Mouse (Mus musculus): ENCODE data around the gene Rpa2.

The Rpa2 gene

GRCm38 (mm10) chr4:132802171-132802637, 34.1 kb downstream of the Rpa2 start:
- no peak for DNase-seq (ENCODE audit: extremely low read depth, low read depth, low spot score)

- no peak for DNase-seq (ENCODE audit: extremely low read depth, low read depth, low spot score)
Observed at GRCm38 (mm10) chr4:132803212-132803611, 35.1 kb downstream of the Rpa2 start.

GRCm38 (mm10) chr4:132803876-132804275, 35.7 kb downstream of the Rpa2 start:
- DNase-seq (ENCODE audit: extremely low read depth, low read depth, low spot score), result no peak

GRCm38 (mm10) chr4:132804331-132804730, 36.2 kb downstream of the Rpa2 start:
- DNase-seq (ENCODE audit: extremely low read depth, low read depth, low spot score), result no peak

GRCm38 (mm10) chr4:132805146-132805545, 37.0 kb downstream of the Rpa2 start:
- no peak for DNase-seq (ENCODE audit: extremely low read depth, low read depth, low spot score)

- DNase-seq (ENCODE audit: extremely low read depth, low read depth, low spot score), result no peak
Observed at GRCm38 (mm10) chr4:132805599-132806197, 37.6 kb downstream of the Rpa2 start.

GRCm38 (mm10) chr4:132806620-132807191, 38.6 kb downstream of the Rpa2 start:
- no peak for DNase-seq (ENCODE audit: extremely low read depth, low read depth, low spot score)

GRCm38 (mm10) chr4:132807771-132808641, 39.9 kb downstream of the Rpa2 start:
- no peak for DNase-seq (ENCODE audit: extremely low read depth, low read depth, low spot score)

- DNase-seq (ENCODE audit: extremely low read depth, low read depth, low spot score), result no peak
Observed at GRCm38 (mm10) chr4:132809621-132810020, 41.5 kb downstream of the Rpa2 start.

GRCm38 (mm10) chr4:132816404-132816803, 48.3 kb downstream of the Rpa2 start:
- DNase-seq (ENCODE audit: extremely low read depth, low read depth, low spot score), result no peak

- no peak for DNase-seq (ENCODE audit: extremely low read depth, low read depth, low spot score)
Observed at GRCm38 (mm10) chr4:132816855-132817254, 48.7 kb downstream of the Rpa2 start.

GRCm38 (mm10) chr4:132818442-132818841, 50.3 kb downstream of the Rpa2 start:
- no peak for DNase-seq (ENCODE audit: extremely low read depth, low read depth, low spot score)

GRCm38 (mm10) chr4:132823614-132824366, 55.7 kb downstream of the Rpa2 start:
- no peak for DNase-seq (ENCODE audit: extremely low read depth, low read depth, low spot score)

Data from fat pad, adult 2 months (tissue).